Mouse (Mus musculus): ENCODE measurements around the gene Sox21.

Sox21 gene

DNA sequence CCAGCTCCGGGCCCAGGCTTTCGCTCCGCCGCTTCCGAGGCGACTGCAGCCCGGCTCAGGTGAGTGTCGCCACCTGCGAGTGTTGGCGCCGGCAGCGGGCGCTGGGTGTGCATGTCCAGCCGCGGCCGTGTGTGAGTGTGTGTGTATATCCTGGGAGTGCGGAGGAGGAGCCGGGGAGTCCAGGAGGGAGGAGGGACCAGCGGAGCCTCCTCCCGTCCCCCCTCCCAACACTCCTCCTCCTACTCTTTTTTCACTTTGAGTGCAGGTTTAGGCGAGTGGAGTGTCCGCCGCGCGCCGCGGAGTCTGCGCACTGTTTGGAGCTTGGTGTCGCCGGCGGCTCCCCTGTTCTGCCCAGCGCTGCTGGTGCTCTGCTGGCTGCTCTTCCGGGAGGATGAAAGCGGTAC, at the start of gene Sox21:
TSS of gene Sox21 (minus strand) at position 145 of the 404 bp plus-strand sequence.
- WGBS: 1% methylated on average over 34 of the region's 34 CpGs

DNA sequence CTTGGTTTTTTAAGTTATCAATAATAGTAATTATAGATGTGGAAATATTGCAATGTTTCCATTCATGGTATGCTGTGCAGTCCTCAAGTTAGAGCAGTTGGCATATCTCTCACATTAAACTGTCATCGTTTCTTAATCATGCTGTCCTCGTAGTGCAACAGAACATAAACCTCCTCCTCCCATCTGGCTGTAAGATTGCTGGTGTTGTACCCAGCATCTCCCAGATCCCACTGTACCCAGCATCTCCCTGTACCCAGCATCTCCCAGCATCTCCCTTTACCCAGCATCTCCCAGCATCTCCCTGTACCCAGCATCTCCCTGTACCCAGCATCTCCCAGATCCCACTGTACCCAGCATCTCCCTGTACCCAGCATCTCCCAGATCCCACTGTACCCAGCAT, 49.3 kb upstream of the Sox21 start:
- 56% methylated on average over 2 of the region's 2 CpGs for WGBS

DNA sequence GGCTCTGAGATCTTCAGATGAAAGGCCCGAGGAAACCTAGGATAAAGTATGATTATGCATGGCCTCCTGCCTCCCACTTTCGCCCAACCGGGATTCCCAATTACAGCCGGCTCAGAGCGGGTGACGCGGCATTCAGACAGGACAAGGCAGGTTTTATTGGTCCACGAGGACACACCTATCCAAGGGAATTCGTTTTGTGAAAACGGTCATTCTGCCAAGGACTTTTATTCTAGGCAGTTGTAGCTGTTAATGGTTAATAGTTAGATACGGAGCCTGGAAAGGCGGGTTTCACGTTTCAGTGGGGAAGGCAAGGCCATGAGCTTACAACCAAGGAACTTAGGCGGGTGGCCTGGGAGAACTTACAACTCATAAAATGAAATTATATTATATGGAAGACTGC, 46.1 kb upstream of the Sox21 start:
- WGBS: 77% methylated on average over 14 of the region's 14 CpGs

DNA sequence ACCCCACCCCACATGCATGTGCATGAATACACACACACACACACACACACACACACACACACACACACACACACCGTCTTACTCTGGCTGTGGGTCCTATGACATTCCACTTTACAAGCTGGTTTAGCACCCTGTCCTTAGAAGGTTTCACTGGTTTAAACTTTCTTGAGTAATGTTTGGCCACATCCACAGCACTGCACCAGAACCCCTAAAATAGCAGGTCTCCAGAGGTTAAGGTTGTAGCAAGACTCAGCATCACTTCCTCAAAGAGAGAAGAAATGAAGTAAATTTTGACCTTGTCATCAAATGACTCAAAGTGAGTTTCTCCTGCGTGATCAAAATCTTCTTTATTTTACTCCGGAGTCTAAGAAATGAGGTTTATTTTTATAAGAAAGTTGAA, 45.4 kb upstream of the Sox21 start:
- WGBS: 89% methylated on average over 3 of the region's 3 CpGs

DNA sequence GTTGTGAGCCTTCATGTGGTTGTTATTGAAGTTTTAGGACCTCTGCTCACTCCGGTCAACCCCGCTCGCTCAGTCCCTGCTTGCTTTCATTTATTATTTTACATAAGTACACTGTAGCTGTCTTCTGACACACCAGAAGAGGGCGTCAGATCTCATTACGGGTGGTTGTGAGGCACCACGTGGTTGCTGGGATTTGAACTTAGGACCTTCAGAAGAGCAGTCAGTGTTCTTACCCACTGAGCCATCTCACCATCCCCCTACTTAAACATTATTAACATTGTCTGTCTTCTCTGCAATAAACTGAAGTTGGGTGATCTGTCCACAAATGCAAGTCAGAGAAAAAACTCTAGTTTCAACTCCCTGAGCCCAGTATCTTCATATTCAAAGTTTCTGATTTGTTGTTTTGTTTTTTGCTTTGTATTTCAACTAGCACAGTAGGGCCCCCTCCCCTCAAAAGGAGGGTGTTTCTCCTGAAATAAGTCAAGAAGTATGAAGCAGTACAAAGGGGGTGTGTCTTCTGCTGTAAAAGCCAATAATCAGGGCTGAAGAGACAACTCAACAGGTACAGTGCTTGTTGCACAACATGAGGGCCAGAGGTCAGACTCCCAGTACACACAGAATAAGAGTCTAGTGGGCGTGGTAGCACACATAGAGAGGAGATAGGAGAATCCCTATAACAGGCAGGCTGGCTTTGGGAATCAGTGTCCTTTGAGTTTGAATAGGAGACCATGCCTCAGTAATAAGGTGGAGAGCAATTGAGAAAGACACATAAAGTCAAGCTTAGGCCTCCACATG, 41.1 kb upstream of the Sox21 start:
- WGBS: 89% methylated on average over 7 of the region's 7 CpGs

DNA sequence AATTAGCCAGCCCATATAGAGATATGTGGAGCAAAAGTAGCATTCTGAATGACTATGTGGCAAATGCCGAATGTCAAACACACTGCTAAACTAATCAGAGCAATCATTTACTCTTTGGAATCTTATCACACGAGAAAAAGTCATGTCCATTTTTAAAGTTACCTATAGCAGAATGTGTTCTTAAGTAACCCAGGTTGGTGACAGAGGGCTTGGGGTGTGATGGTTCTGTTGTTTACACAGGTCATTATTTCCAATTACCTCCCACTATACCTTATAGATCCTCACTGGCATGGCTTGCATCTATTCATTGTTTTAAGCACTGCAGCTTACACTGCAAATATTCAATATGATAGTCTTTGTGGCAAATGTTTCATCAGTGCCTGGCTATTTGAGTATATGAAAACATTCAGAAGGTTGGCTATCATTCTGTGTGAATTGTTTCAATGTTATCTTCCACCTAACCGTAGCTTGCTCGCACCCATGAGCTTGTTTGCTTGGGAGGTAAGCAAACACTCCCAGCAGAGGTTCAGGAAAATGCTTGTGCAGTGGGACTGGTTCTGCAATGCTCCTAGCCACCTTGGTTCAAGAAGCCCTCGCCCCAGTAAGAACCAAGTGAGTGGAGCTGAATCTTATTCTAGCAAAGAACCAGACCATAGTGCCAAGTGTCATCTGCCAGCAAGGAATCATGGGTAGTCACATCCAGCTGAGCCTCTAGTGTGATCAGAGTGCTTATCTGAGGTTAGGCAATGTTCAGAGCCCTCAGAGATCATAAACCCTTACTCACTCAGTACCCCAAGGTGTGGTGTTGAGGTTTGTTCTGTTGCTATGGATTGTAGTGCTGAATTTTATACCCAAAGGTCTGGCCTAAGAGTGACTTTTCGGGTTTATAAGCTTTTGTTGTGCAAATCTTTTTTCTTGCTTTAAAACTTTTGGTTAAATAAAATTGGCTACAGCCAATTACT, 36.0 kb upstream of the Sox21 start:
- WGBS: 83% methylated on average over 6 of the region's 6 CpGs

DNA sequence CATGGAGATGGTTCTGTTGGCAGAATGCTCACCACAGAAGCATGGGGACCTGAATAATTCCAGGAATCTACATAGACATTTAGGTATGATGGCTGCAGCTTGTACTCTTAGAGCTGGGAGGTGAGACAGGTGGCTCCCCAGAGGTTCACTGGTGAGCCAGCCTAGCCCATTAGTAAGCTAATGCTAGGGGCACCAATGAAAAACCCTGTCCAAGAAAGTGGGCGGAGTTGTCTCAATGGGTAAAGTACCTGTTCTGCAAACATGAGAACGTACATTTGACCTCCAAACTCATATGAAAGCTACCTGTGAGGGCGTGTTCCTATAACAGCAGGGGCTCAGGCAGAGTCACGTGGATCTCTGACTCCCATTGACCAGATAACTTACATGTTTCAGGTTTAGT, 32.0 kb upstream of the Sox21 start:
- 91% methylated on average over 4 of the region's 4 CpGs for WGBS

DNA sequence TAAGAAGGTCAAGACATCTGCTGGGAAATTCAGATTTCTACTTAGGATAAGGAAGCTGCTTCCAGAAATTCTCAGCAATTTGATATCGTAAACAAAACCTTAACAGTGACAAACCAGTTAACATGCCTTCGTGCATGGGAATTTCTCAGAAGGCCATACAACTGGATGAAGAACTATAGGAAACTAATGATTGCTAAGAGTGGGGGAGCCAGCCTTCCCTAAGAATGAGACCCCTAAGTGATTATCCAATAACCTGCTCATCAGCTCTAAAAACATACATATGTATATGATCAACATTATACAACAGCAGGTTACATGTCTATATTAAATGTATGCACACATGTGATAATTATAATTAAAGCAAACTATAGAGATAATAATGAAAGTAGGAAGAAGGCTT, 29.8 kb upstream of the Sox21 start, which contains the start of gene Gm9376:
TSS of gene Gm9376 (plus strand) at position 301 of the 400 bp plus-strand sequence.
- 90% methylated on average over 2 of the region's 2 CpGs for WGBS

DNA sequence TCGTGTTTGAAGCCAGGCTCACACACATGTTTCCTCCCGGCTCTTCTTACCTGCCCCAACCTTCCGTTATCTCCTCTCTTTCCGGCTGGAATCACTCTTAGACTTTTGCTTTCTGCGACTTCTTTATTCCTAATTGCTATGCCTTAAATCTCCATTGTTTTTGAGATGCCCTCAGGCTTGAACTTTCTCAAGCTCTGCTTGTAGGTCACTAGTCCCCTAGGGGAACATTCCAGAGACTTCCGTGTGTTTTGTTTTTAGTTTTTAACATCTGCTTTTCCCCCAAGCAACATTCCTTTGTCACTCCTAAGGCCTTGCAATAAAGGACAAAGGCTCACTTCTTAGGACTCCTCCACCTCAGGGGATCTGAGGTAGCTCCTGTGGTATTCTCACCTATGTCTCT, 16.6 kb upstream of the Sox21 start:
- WGBS: 92% methylated on average over 6 of the region's 6 CpGs

DNA sequence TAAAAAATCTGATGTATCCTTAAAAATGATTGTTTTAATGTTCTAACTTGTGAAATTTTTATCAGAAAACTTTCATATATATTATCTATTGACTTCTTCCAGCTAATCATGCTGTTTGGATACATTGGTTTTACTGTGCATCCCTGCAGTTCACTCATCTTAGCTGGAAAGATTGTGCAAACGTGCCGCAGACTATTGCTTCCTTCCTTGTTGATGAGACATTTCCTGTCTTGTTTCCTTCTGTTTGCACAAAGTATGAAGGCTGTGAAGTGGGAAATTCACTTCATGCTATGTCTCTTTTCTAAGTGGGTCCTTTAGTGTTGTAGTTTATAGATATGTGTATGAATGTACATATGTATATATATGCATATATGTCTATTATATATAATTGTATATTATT, 4.6 kb upstream of the Sox21 start:
- WGBS: 82% methylated on average over 2 of the region's 2 CpGs

DNA sequence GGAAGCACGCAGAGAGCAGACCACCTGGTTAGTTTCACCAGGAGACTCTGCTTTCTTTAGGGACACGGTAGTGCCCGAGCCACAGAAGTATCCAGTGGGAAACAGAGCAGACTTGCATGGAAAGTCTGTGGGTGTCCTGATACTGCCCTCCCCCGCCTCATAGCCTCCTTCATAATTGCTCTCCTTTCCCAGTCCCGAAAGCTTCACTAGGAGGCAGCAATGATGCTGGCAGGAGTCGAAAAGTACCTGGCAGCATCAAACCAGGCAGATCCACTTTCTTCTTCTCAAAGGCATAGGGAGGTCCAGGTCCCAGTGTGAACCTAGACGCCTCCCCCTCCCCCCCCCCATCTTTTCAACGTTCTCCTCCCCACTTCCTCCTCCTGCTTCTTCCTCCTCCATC, 2.5 kb upstream of the Sox21 start:
- 29% methylated on average over 8 of the region's 8 CpGs for WGBS

DNA sequence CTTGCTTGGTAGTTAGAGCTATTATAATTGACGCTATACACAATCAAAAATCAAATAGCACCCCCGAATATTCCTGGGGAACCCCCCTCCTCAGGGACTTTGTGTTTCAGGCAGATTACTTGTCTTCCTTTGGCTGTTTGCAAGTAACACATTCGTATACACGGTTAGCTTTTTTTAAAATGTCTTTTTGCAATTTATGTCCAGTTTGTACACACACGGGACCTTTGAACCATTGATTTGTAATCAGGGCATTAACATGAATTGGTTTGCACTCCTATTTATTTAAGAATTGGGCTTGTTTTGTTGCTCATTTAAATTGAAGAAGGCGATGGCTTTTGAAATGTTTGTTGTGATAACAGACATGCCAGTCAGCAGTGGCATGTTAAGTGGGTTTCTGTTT, 956 bp upstream of the Sox21 start:
- 26% methylated on average over 6 of the region's 6 CpGs for WGBS

DNA sequence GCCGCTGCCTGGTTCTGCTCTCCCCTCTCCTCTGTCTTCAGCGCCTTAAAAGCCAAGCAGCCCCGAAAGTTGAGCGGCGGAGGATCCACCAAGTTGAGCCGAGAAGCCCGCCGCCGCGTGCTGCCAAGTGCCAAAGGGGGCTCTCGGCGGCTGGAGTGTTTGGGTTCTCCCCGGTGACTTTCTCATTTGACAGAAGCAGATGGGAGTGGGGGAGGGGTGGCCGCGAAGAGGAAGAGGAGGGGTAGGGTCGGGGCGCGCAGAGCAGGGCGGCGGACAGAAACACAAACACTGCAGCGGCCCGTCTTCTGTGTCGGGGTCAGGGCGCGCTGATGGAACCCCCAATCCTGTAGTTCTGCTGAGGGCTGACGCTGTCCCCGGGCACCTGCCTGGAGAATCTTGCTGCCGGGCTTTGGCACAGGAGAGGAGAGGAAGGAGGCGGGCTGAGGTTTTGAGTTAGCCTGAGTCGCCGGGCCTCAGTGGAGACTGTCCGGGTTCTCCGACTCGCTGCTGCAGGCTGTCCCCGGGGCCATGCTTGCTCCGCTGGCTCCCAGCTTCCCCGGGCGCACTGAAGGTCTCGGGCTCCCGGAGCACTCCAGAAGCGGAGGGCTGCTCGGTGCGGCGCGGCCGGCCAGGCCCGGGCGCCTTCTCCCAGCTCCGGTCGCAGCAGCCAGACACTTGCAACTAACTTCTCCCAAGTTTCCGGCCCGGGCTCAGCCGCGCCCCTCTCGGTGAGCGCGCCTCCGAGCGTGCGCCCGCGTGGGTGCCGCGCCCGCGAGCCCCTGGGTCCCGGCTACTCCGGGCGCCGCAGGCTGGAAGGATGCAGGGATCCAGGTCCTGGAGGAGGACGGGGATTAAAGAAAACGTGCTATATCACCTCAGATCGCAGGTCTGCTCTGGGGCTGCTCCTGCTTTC, 601 bp downstream of the Sox21 start:
- WGBS: 1% methylated on average over 73 of the region's 73 CpGs

DNA sequence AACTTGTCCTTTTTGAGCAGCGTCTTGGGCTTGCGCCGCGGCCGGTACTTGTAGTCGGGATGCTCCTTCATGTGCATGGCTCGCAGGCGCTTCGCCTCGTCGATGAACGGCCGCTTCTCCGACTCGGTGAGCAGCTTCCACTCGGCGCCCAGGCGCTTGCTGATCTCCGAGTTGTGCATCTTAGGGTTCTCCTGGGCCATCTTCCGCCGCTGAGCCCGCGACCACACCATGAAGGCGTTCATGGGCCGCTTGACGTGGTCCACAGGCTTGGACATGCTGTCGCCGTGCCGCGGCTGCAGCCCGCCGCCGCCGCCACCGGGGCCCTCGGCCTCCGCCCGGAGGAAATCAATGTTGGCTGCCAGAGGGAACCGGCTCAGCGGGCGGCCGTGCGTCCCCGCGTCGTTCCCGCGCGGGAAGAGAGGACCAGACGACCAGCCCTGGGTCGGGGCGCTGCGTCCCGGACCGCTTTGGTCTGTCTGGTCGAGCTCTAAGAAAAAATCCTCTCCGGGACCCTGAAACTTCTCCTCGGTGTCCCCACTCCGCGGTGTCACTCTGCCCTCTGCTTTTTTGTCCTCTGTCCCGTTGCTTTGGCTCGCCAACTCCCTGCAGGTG, 1.4 kb downstream of the Sox21 start:
- WGBS: under 1% methylated on average over 62 of the region's 62 CpGs

DNA sequence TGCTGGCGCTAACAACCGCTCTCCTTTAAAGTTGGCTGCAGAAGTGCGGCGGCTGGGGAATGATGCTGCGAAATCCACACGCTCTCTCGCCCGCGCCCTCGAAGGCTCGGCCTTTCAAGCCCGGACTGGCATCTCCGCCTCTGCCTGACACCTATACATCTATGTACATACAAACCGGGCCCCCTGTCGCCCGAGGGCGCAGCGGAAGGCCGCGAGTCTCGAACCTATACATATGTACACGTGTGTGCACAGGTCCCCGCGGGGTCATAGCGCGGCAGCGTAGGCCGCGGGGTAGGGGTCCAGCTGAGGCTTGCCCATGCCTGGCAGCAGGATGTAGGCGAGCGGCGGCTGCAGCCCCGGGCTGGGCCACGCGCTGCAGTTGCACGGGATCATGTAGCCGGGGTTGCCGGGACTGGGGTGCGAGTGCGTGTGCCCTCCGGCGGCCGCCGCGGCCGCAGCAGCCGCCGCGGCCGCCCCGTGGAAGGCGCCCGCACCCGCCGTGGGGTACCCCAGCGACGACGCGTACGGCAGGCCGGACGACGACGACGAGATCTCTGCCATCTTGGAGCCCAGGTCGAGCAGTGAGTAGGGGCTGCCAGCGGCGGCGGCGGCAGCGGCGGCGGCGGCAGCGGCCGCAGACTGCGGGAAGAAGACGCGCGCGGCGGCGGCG, 2.2 kb downstream of the Sox21 start:
- 2% methylated on average over 83 of the region's 84 CpGs for WGBS

DNA sequence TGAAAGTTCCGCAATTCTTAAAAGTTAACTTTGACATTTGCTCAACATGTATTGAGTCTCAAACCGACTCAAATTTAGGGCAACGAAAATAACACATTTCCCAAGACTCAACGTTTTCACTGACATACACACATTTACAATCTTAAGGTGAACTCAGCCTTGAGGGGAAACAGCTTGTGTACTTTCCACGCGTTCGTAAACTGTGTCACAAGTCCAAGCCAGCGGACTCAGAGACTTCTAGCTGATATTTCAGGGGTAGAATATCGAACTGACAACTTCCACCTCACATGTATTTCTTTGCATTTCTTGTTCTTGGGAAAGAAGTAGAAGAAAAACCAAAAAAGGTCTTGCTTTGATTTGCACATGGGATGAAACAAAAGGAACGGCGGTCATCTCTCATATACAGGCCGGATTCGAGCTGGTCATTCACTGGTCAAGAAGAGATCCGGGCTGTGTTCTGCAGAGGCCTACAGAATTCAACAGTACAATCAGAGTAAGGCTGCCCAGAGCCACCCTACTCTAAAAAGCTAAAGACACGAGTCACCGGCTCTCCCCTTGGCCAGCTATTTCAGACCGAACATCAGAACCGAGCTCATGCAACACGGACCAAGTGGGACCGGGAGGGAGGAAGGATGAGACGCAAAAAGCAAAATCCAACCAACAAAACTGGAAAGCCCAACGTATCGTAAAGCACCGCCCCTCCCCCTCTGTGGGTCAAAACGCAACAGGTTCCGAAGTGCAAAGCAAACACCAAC, 2.9 kb downstream of the Sox21 start:
- 16% methylated on average over 26 of the region's 26 CpGs for WGBS

DNA sequence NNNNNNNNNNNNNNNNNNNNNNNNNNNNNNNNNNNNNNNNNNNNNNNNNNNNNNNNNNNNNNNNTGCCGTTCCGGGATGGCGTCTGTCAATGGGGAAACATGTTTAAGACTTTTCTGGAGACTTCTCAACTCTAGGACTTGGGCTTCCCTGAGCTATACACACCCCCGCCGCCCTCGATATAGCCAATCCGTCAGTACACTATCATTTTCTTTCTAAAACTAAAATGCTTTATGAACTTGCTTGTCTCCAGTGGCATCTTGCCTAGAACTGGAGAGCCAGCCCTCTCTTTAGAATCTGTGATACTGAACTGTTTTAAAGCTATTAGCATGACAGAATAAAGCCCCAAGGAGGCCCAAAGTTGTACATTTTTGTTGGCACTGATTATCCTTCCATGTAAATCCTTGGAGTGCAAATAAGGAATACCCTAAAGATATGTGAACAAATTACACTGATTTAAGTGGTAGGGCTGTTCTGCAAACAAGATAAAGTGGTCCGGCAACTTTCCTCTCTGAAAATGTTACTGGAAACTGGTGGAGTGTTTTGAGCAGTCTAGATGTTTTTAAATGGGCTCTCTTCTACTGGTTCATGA, 4.4 kb downstream of the Sox21 start:
- 18% methylated on average over 8 of the region's 8 CpGs for WGBS

DNA sequence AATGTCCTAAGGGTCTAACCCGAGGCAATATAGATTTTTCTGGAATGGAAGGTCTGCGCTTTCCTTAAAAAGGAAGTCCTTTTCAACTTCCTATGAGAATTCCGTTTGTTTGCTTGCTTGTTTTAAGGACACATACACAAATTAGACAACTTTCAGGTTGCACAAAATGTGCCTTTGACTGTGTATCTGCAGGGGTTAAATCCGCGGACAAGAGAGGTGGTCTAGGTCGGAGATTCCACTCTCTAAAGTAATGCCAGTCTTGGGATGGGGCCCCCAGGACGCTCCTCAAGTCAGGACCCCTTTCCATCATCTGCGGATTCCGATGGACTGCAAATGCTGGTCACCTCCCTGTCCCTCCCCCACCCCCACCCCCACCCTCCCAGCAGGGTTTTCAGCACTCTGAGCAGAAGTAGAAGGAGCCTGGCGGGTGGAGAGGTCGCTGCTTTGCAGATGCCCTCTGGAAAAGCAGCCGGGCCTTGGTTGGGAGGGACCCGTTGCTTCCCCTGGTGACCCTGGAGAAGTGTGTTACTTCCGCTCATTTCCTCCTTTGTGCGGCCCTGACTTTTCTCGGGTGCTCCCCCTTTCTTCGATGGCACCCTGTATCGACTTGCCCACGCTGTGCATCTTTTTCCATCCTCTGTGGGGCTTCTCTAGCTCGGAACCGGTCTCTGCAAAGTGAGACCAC, 10.2 kb downstream of the Sox21 start:
- WGBS: 25% methylated on average over 21 of the region's 21 CpGs

DNA sequence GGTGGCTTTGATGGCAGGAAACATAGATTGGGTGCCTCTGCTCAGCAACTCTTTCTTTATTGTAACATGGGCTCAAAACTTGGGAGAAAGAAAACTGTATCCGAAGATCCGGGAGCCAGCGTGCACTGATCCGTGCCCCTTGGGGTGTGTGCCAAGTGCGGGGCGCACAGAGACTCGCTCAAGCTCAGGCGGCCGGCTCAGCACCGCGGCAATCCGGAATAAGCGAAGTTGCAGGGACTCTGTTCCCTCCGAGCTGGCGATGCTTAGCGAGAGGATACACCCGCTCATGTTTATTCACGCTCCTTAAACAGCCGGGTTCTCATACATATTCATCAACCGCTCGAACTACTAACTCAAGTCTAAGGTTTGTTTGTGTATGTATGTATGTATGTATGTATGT, 10.9 kb downstream of the Sox21 start:
- WGBS: 1% methylated on average over 21 of the region's 21 CpGs
